Mouse (Mus musculus): ENCODE data around the gene Tmem259. TPM values are rescaled to one million over a fixed set of nuclear protein-coding genes. Genes with fewer than 3 reads are reported as not detected.

Gene Tmem259
- polyA plus RNA-seq, 1 experiment from 2014 or later: 8.2 TPM

GRCm38 (mm10) chr10:79997034-79997760, 13.1 kb upstream of the Tmem259 start:
- peak; percentile 77 for ATAC-seq (ENCODE audit: low read depth)

GRCm38 (mm10) chr10:79996272-79997033, 12.3 kb upstream of the Tmem259 start, which contains the start of gene Abca7:
TSS of gene Abca7 (plus strand) at chr10:79996494.
- no peaks in the 10 kb centered on the region for H3K27me3 ChIP-seq
- peak within 1 kb of the TSS; percentile 84 for H3K9ac ChIP-seq
- under 1% methylated on average over 34 of the region's 34 CpGs for WGBS (ENCODE audit: insufficient replicate concordance)
- H3K4me1 ChIP-seq (replicated peaks): peaks cover 69% of the 10 kb centered on the region
- H3K36me3 ChIP-seq: peaks cover 61% of the 10 kb centered on the region
- peak within 1 kb of the TSS; percentile 95 for H3K27ac ChIP-seq
- peak within 1 kb of the TSS; percentile 72 for H3K4me3 ChIP-seq (replicated peaks)
- DNase-seq (peak; percentile 95), ATAC-seq (ENCODE audit: low read depth) (peak; percentile 84)
- H3K4me2 ChIP-seq: peak within 1 kb of the TSS; percentile 85
- H3K9me3 ChIP-seq (replicated peaks): peaks cover 8% of the 10 kb centered on the region; the same call in 1 of the 2 replicates

More at GRCm38 (mm10) chr10:79997034-79997760, 13.1 kb upstream of the Tmem259 start:
- H3K4me3 ChIP-seq (replicated peaks): peak overlapping the region; percentile 72
- H3K4me1 ChIP-seq (replicated peaks): peaks cover 76% of the 10 kb centered on the region
- WGBS (ENCODE audit: insufficient replicate concordance): under 1% methylated on average over 35 of the region's 35 CpGs
- peak overlapping the region; percentile 85 for H3K4me2 ChIP-seq
- DNase-seq: peak; percentile 83
- H3K27ac ChIP-seq: peak overlapping the region; percentile 95
- peaks cover 5% of the 10 kb centered on the region; the same call in 1 of the 2 replicates for H3K27me3 ChIP-seq
- peaks cover under 1% of the 10 kb centered on the region; the same call in 1 of the 2 replicates for H3K9me3 ChIP-seq (replicated peaks)
- peaks cover 61% of the 10 kb centered on the region for H3K36me3 ChIP-seq
- peak overlapping the region; percentile 84 for H3K9ac ChIP-seq

- Histone ChIP-seq H3K4me2 (peak overlapping the region; percentile 15; the same call in 1 of the 2 replicates), H3K27me3 (0 out of 2 replicates have a peak, but pooled peaks cover 3% of the 10 kb centered on the region), H3K4me1 (replicated peaks) (peaks cover 67% of the 10 kb centered on the region), H3K36me3 (peaks cover 60% of the 10 kb centered on the region), H3K27ac (peak overlapping the region; percentile 60), H3K9ac (no peak overlapping the region), H3K9me3 (replicated peaks) (peaks cover 8% of the 10 kb centered on the region; the same call in 1 of the 2 replicates), H3K4me3 (replicated peaks) (0 out of 2 replicates have a peak overlapping the region, but pooled peaks have one; percentile 72)
- 34% methylated on average over 1 of the region's 1 CpGs for WGBS (ENCODE audit: insufficient replicate concordance)
- ATAC-seq (ENCODE audit: low read depth) (no peak), DNase-seq (no peak)
These were observed 11.5 kb upstream of the Tmem259 start for GRCm38 (mm10) chr10:79995636-79996035.

GRCm38 (mm10) chr10:79994397-79995115, 10.4 kb upstream of the Tmem259 start:
- DNase-seq (no peak), ATAC-seq (ENCODE audit: low read depth) (no peak)
- Histone ChIP-seq H3K4me1 (replicated peaks) (peaks cover 63% of the 10 kb centered on the region), H3K4me2 (no peak overlapping the region), H3K9me3 (replicated peaks) (peaks cover 8% of the 10 kb centered on the region; the same call in 1 of the 2 replicates), H3K27me3 (peaks cover 10% of the 10 kb centered on the region), H3K36me3 (peaks cover 49% of the 10 kb centered on the region), H3K4me3 (replicated peaks) (no peak overlapping the region), H3K9ac (0 out of 2 replicates have a peak overlapping the region, but pooled peaks have one; percentile 20), H3K27ac (peak overlapping the region; percentile 60)
- WGBS (ENCODE audit: insufficient replicate concordance): 64% methylated on average over 16 of the region's 16 CpGs

- ATAC-seq (ENCODE audit: low read depth) (no peak), DNase-seq (no peak)
- H3K27ac ChIP-seq: no peak overlapping the region
- WGBS (ENCODE audit: insufficient replicate concordance): 82% methylated on average over 6 of the region's 6 CpGs
- H3K27me3 ChIP-seq: peaks cover 34% of the 10 kb centered on the region
- H3K4me2 ChIP-seq: no peak overlapping the region
- H3K36me3 ChIP-seq: peaks cover 35% of the 10 kb centered on the region
- peaks cover 71% of the 10 kb centered on the region for H3K4me1 ChIP-seq (replicated peaks)
- H3K9ac ChIP-seq: no peak overlapping the region
- H3K9me3 ChIP-seq (replicated peaks): peaks cover 8% of the 10 kb centered on the region; the same call in 1 of the 2 replicates
- H3K4me3 ChIP-seq (replicated peaks): no peak overlapping the region
These were observed 7.4 kb upstream of the Tmem259 start for GRCm38 (mm10) chr10:79991548-79991947.

- no peak for ATAC-seq (ENCODE audit: low read depth)
- no peak for DNase-seq
- Histone ChIP-seq H3K36me3 (peaks cover 35% of the 10 kb centered on the region), H3K9me3 (replicated peaks) (peaks cover 8% of the 10 kb centered on the region; the same call in 1 of the 2 replicates), H3K27me3 (peaks cover 34% of the 10 kb centered on the region), H3K9ac (no peak overlapping the region), H3K4me3 (replicated peaks) (no peak overlapping the region), H3K4me1 (replicated peaks) (peaks cover 75% of the 10 kb centered on the region), H3K27ac (no peak overlapping the region), H3K4me2 (peak overlapping the region; percentile 8; the same call in 1 of the 2 replicates)
- 67% methylated on average over 12 of the region's 12 CpGs for WGBS (ENCODE audit: insufficient replicate concordance)
These were observed 7.0 kb upstream of the Tmem259 start for GRCm38 (mm10) chr10:79991099-79991498.

- DNase-seq: no peak
- peaks cover 70% of the 10 kb centered on the region for H3K4me1 ChIP-seq (replicated peaks)
These were observed 5.7 kb upstream of the Tmem259 start for GRCm38 (mm10) chr10:79989870-79990269.

GRCm38 (mm10) chr10:79989272-79989786, 5.2 kb upstream of the Tmem259 start:
- H3K9ac ChIP-seq: peak overlapping the region; percentile 73
- peaks cover 34% of the 10 kb centered on the region for H3K36me3 ChIP-seq
- WGBS (ENCODE audit: insufficient replicate concordance): 37% methylated on average over 8 of the region's 8 CpGs
- ATAC-seq (ENCODE audit: low read depth) (no peak), DNase-seq (no peak)
- H3K4me2 ChIP-seq: peak overlapping the region; percentile 94
- H3K27me3 ChIP-seq: peaks cover 34% of the 10 kb centered on the region
- H3K9me3 ChIP-seq (replicated peaks): peaks cover 8% of the 10 kb centered on the region; the same call in 1 of the 2 replicates
- 0 out of 2 replicates have a peak overlapping the region, but pooled peaks have one; percentile 38 for H3K27ac ChIP-seq
- peak overlapping the region; percentile 89 for H3K4me3 ChIP-seq (replicated peaks)
- peaks cover 65% of the 10 kb centered on the region for H3K4me1 ChIP-seq (replicated peaks)

More at GRCm38 (mm10) chr10:79989870-79990269, 5.7 kb upstream of the Tmem259 start:
- peaks cover 35% of the 10 kb centered on the region for H3K36me3 ChIP-seq
- H3K4me3 ChIP-seq (replicated peaks): peak overlapping the region; percentile 89
- H3K9ac ChIP-seq: peak overlapping the region; percentile 73; the same call in 1 of the 2 replicates
- H3K27ac ChIP-seq: 0 out of 2 replicates have a peak overlapping the region, but pooled peaks have one; percentile 18
- H3K4me2 ChIP-seq: peak overlapping the region; percentile 94
- peaks cover 34% of the 10 kb centered on the region for H3K27me3 ChIP-seq
- no peak for ATAC-seq (ENCODE audit: low read depth)
- whole genome bisulfite sequencing (ENCODE audit: insufficient replicate concordance): 53% methylated on average over 15 of the region's 15 CpGs
- peaks cover 8% of the 10 kb centered on the region; the same call in 1 of the 2 replicates for H3K9me3 ChIP-seq (replicated peaks)

GRCm38 (mm10) chr10:79988506-79989271, 4.6 kb upstream of the Tmem259 start, which contains the start of gene Cnn2:
TSS of gene Cnn2 (plus strand) at chr10:79988584.
- DNase-seq (no peak), ATAC-seq (ENCODE audit: low read depth) (no peak)
- Histone ChIP-seq H3K27ac (peak within 1 kb of the TSS; percentile 99), H3K4me2 (peak within 1 kb of the TSS; percentile 94), H3K4me1 (replicated peaks) (peaks cover 60% of the 10 kb centered on the region), H3K27me3 (peaks cover 34% of the 10 kb centered on the region), H3K9me3 (replicated peaks) (peaks cover 8% of the 10 kb centered on the region; the same call in 1 of the 2 replicates), H3K4me3 (replicated peaks) (peak within 1 kb of the TSS; percentile 89), H3K36me3 (peaks cover 29% of the 10 kb centered on the region), H3K9ac (peak within 1 kb of the TSS; percentile 73)
- under 1% methylated on average over 59 of the region's 59 CpGs for WGBS (ENCODE audit: insufficient replicate concordance)
